Mouse (Mus musculus) Muller cell, postnatal 12 days (primary cell): ENCODE results near the gene Gm12258.
A peak's percentile ranks its signal among the peaks of the same experiment; 100 is the strongest.

Source experiments
- DNase-seq: peaks from one replicate; pipeline ENCODE4 v3.0.0-alpha.2; 2015; ENCODE audit errors: inconsistent ontology term

Gene Gm12258

GRCm38 (mm10) chr11:58901080-58901479 is 54.1 kb downstream of the Gm12258 start:
- no peak for DNase-seq

- peak; percentile 98 for DNase-seq
Observed at GRCm38 (mm10) chr11:58903511-58904409, 56.8 kb downstream of the Gm12258 start, which contains the start of gene Zfp39. Gene Zfp39, minus strand, starts transcription at chr11:58904225.

GRCm38 (mm10) chr11:58904410-58904718 is 57.4 kb downstream of the Gm12258 start:
- no peak for DNase-seq

- peak; percentile 33 for DNase-seq
Observed at GRCm38 (mm10) chr11:58904838-58905237, 57.9 kb downstream of the Gm12258 start.
